Mouse (Mus musculus): ENCODE data around the gene Gm5269. TPM values are rescaled to one million over a fixed set of nuclear protein-coding genes. Genes with fewer than 3 reads are reported as not detected.
A peak's percentile ranks its signal among the peaks of the same experiment; 100 is the strongest.

Gm5269 gene
- total RNA-seq, 2 experiments from 2014 or later, result not detected

DNA sequence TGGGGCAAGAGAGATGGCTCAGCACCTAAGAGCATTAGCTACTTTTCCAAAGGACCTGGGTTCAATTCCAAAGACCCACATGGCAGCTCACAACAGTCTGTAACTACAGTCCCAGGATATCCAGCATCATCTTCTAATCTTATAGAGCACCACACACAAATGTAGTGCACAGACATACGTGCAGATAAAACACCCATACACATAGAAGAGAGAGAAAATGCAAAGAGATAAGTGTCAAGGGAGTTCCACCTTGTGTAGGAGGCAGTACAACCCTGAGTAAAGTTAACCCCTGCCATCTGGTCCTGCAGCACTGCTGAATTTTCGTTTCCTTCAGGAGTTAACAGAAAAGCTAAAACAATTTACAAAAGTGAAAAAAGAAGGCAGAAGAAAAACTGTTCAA lies 14.4 kb downstream of the Gm5269 start:
- intact Hi-C loops (cut with DNase I), result no loop called here
- DNase-seq (ENCODE audit: extremely low spot score in 1 of 2, low spot score in 2 of 2), result no peak
- no peak for TF ChIP-seq CTCF (IDR thresholded peaks at IDR 0.05)
- Histone ChIP-seq H3K27ac (no peak overlapping the region), H3K4me3 (no peak overlapping the region)

DNA sequence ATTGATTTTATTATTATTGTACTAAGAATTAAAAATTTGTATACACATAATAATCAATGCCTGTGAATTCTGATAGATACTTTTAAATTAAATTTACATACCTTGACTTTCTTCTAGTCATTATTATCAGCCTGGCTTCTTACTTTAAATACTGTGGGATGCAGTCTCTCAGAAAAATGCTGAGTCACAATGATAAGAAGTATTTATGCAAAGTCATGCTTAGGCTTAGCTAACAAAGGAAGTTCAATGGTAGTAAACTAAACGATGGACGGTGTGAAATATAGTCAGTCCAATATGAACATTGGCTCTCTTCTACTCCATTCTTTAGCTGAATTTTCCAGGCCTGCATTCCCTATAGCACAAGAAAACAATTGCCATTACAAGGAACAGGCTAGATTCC lies 16.8 kb downstream of the Gm5269 start:
- H3K4me3 ChIP-seq, result no peak overlapping the region
- DNase-seq (ENCODE audit: extremely low spot score in 1 of 2, low spot score in 2 of 2), result no peak
- no peak overlapping the region for H3K27ac ChIP-seq
- intact Hi-C loops (cut with DNase I), result no loop called here
- no peak for TF ChIP-seq CTCF (IDR thresholded peaks at IDR 0.05)

- Histone ChIP-seq H3K4me3 (no peak overlapping the region), H3K27ac (0 out of 2 replicates have a peak overlapping the region, but pooled peaks have one; percentile 2)
- no peak for TF ChIP-seq CTCF (IDR thresholded peaks at IDR 0.05)
- intact Hi-C loops (cut with DNase I), result no loop called here
- DNase-seq (ENCODE audit: extremely low spot score in 1 of 2, low spot score in 2 of 2), result no peak
Measured at GRCm38 (mm10) chr1:45868479-45869137, 21.5 kb downstream of the Gm5269 start.

GRCm38 (mm10) chr1:45868050-45868449 lies 22.0 kb downstream of the Gm5269 start:
- Histone ChIP-seq H3K27ac (no peak overlapping the region), H3K4me3 (no peak overlapping the region)
- no peak for TF ChIP-seq CTCF (IDR thresholded peaks at IDR 0.05)
- DNase-seq (ENCODE audit: extremely low spot score in 1 of 2, low spot score in 2 of 2), result no peak
- intact Hi-C loops (cut with DNase I), result no loop called here

- intact Hi-C loops (cut with DNase I), result no loop called here
- no peak for TF ChIP-seq CTCF (IDR thresholded peaks at IDR 0.05)
- no peak for DNase-seq (ENCODE audit: extremely low spot score in 1 of 2, low spot score in 2 of 2)
- H3K4me3 ChIP-seq, result no peak overlapping the region
- no peak overlapping the region for H3K27ac ChIP-seq
Measured at GRCm38 (mm10) chr1:45866288-45867018, 23.6 kb downstream of the Gm5269 start.

GRCm38 (mm10) chr1:45865727-45866126 lies 24.3 kb downstream of the Gm5269 start:
- no peak overlapping the region for H3K4me3 ChIP-seq
- DNase-seq (ENCODE audit: extremely low spot score in 1 of 2, low spot score in 2 of 2), result no peak
- intact Hi-C loops (cut with DNase I), result no loop called here

GRCm38 (mm10) chr1:45865316-45865715 lies 24.8 kb downstream of the Gm5269 start:
- Histone ChIP-seq H3K4me3 (no peak overlapping the region), H3K27ac (no peak overlapping the region)
- DNase-seq (ENCODE audit: extremely low spot score in 1 of 2, low spot score in 2 of 2), result no peak
- intact Hi-C loops (cut with DNase I), result no loop called here
- no peak for TF ChIP-seq CTCF (IDR thresholded peaks at IDR 0.05)

More at GRCm38 (mm10) chr1:45865727-45866126, 24.3 kb downstream of the Gm5269 start:
- H3K27ac ChIP-seq, result no peak overlapping the region
- no peak for TF ChIP-seq CTCF (IDR thresholded peaks at IDR 0.05)

- Histone ChIP-seq H3K4me3 (no peak overlapping the region), H3K27ac (no peak overlapping the region)
- intact Hi-C loops (cut with DNase I), result no loop called here
- TF ChIP-seq CTCF (IDR thresholded peaks at IDR 0.05), result no peak
- no peak for DNase-seq (ENCODE audit: extremely low spot score in 1 of 2, low spot score in 2 of 2)
Measured at GRCm38 (mm10) chr1:45864564-45865014, 25.5 kb downstream of the Gm5269 start.

- no peak for TF ChIP-seq CTCF (IDR thresholded peaks at IDR 0.05)
- no peak overlapping the region for H3K27ac ChIP-seq
- no peak for DNase-seq (ENCODE audit: extremely low spot score in 1 of 2, low spot score in 2 of 2)
- intact Hi-C loops (cut with DNase I), result no loop called here
- H3K4me3 ChIP-seq, result no peak overlapping the region
Measured at GRCm38 (mm10) chr1:45863641-45864040, 26.4 kb downstream of the Gm5269 start.

DNA sequence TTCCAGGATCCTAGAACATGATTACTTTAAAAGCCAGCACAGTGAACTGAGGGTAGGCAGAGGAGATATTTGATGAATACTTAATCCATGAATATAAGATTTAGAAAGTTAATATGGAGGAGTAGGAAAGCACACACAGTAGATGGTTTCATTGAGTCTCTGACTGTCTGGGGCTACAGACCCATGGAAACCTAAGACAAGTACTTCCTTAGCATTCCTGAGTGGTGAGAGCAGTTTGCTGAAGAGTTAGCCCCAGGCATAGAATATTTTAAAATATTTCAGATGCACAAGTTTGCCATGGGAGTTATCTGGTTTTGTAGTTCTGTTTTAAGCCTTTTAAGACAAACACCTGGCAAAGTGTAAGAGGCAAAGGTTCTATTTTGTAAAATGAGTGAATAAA lies 28.9 kb downstream of the Gm5269 start:
- H3K27ac ChIP-seq, result no peak overlapping the region
- intact Hi-C loops (cut with DNase I), result no loop called here
- no peak for DNase-seq (ENCODE audit: extremely low spot score in 1 of 2, low spot score in 2 of 2)
- TF ChIP-seq CTCF (IDR thresholded peaks at IDR 0.05), result no peak
- H3K4me3 ChIP-seq, result no peak overlapping the region

GRCm38 (mm10) chr1:45860349-45860748 lies 29.7 kb downstream of the Gm5269 start:
- no peak overlapping the region for H3K4me3 ChIP-seq
- intact Hi-C loops (cut with DNase I), result no loop called here
- no peak for TF ChIP-seq CTCF (IDR thresholded peaks at IDR 0.05)
- H3K27ac ChIP-seq, result no peak overlapping the region
- no peak for DNase-seq (ENCODE audit: extremely low spot score in 1 of 2, low spot score in 2 of 2)

GRCm38 (mm10) chr1:45858038-45858437 lies 32.0 kb downstream of the Gm5269 start:
- Histone ChIP-seq H3K27ac (no peak overlapping the region), H3K4me3 (no peak overlapping the region)
- intact Hi-C loops (cut with DNase I), result no loop called here
- TF ChIP-seq CTCF (IDR thresholded peaks at IDR 0.05), result no peak
- no peak for DNase-seq (ENCODE audit: extremely low spot score in 1 of 2, low spot score in 2 of 2)

All from left cerebral cortex, adult 2 months (tissue).